Mouse (Mus musculus): ENCODE data around the gene Hbb-bh1.
"Not testable (repeated sequence)": the region's sequence is repeated elsewhere in the genome, so short reads cannot be mapped to it uniquely, and the experiment has no call there.

Gene Hbb-bh1

GRCm38 (mm10) chr7:103843034-103843433, at the start of gene Hbb-bh1:
TSS of gene Hbb-bh1 (minus strand) at chr7:103843164.
- DNase-seq, result no peak

- no peak for DNase-seq
Observed at GRCm38 (mm10) chr7:103886152-103886551, 43.2 kb upstream of the Hbb-bh1 start, which contains the start of gene Olfr66. TSS of gene Olfr66 (minus strand) at chr7:103886252.

- DNase-seq, result no peak
Observed at GRCm38 (mm10) chr7:103877093-103877492, 34.1 kb upstream of the Hbb-bh1 start.

GRCm38 (mm10) chr7:103874451-103874850, 31.5 kb upstream of the Hbb-bh1 start:
- no peak for DNase-seq

- DNase-seq, result no peak
Observed at GRCm38 (mm10) chr7:103873064-103873463, 30.1 kb upstream of the Hbb-bh1 start.

- DNase-seq, result no peak
Observed at GRCm38 (mm10) chr7:103870667-103871066, 27.7 kb upstream of the Hbb-bh1 start.

- DNase-seq, result no peak
Observed at GRCm38 (mm10) chr7:103865716-103866115, 22.8 kb upstream of the Hbb-bh1 start.

GRCm38 (mm10) chr7:103861531-103861930, 18.6 kb upstream of the Hbb-bh1 start:
- no peak for DNase-seq

GRCm38 (mm10) chr7:103860855-103861254, 17.9 kb upstream of the Hbb-bh1 start:
- no peak for DNase-seq

- no peak for DNase-seq
Observed at GRCm38 (mm10) chr7:103859076-103859475, 16.1 kb upstream of the Hbb-bh1 start.

GRCm38 (mm10) chr7:103854669-103855068, 11.7 kb upstream of the Hbb-bh1 start:
- no peak for DNase-seq

GRCm38 (mm10) chr7:103853090-103853489, 10.1 kb upstream of the Hbb-bh1 start, which contains the start of gene Hbb-y:
TSS of gene Hbb-y (minus strand) at chr7:103853216.
- DNase-seq, result no peak

- no peak for DNase-seq
Observed at GRCm38 (mm10) chr7:103844525-103845325, 1.8 kb upstream of the Hbb-bh1 start.

GRCm38 (mm10) chr7:103840268-103840667, 2.7 kb downstream of the Hbb-bh1 start, which contains the start of gene Hbb-bh2:
TSS of gene Hbb-bh2 (minus strand) at chr7:103840520.
- DNase-seq, result no peak

GRCm38 (mm10) chr7:103827808-103828207, 15.2 kb downstream of the Hbb-bh1 start, which contains the start of gene Hbb-bs:
TSS of gene Hbb-bs (minus strand) at chr7:103828096.
- DNase-seq, result no peak

GRCm38 (mm10) chr7:103827139-103827538, 15.8 kb downstream of the Hbb-bh1 start:
- not testable (repeated sequence) for DNase-seq

- no peak for DNase-seq
Observed at GRCm38 (mm10) chr7:103826255-103826887, 16.6 kb downstream of the Hbb-bh1 start.

- no peak for DNase-seq
Observed at GRCm38 (mm10) chr7:103825536-103826254, 17.3 kb downstream of the Hbb-bh1 start.

- no peak for DNase-seq
Observed at GRCm38 (mm10) chr7:103824597-103824996, 18.4 kb downstream of the Hbb-bh1 start.

- DNase-seq, result not testable (repeated sequence)
Observed at GRCm38 (mm10) chr7:103815085-103815484, 27.9 kb downstream of the Hbb-bh1 start.

GRCm38 (mm10) chr7:103813766-103814165, 29.2 kb downstream of the Hbb-bh1 start, which contains the start of gene Hbb-bt:
TSS of gene Hbb-bt (minus strand) at chr7:103813996.
- no peak for DNase-seq

GRCm38 (mm10) chr7:103813152-103813551, 29.8 kb downstream of the Hbb-bh1 start:
- not testable (repeated sequence) for DNase-seq

- DNase-seq, result no peak
Observed at GRCm38 (mm10) chr7:103812174-103812573, 30.8 kb downstream of the Hbb-bh1 start.

Data from kidney, postnatal 36 days (tissue).